Mouse (Mus musculus) heart, postnatal 0 days (tissue): ENCODE measurements at regions not wholly inside any gene's neighbourhood (a gene's known extent, or its start where the extent isn't known, plus 50 kb on each side); places are given as distances from the start of the nearest gene placed in this dataset.
"Not testable (repeated sequence)": the region's sequence is repeated elsewhere in the genome, so short reads cannot be mapped to it uniquely, and the experiment has no call there.

Experiments
- CTCF ChIP-seq: IDR thresholded peaks from 2 replicates; pipeline ENCODE4 v1.5.1; 2016; ENCODE audit warnings: antibody characterized with exemption, control low read depth, low read depth
- EP300 ChIP-seq: IDR thresholded peaks from 2 replicates; pipeline ENCODE4 v1.6.1; 2016; ENCODE audit warnings: antibody characterized with exemption, low read depth

DNA sequence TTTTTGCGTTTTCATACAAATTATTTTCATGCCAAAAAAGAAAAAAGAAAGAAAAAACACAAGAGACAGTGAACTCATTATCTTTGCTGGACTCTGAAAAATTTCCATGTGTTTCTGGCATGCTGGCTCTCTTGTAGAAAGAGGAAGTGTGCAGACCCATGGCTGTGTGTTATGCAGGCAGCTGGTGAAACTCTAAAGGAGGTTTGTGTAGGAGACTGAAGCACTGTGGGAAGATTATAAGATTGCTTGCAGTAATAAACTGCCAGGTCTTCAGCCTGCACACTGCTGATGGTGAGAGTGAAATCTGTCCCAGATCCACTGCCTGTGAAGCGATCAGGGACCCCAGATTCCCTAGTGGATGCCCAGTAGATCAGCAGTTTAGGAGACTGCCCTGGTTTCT lies 477.4 kb downstream of the Rpia start:
- not testable (repeated sequence) for TF ChIP-seq EP300, CTCF
